Mouse (Mus musculus): ENCODE data around the gene Fcho2. TPM values are rescaled to one million over a fixed set of nuclear protein-coding genes. Genes with fewer than 3 reads are reported as not detected.

Gene Fcho2
- polyA plus RNA-seq, 1 experiment: 157 TPM

GRCm38 (mm10) chr13:98771484-98771883, 43.8 kb downstream of the Fcho2 start:
- Histone ChIP-seq H3K27ac (ENCODE audit: insufficient read depth, low read depth, low read length) (no peak overlapping the region), H3K4me3 (ENCODE audit: insufficient read depth, low read length) (no peak overlapping the region), H3K4me1 (ENCODE audit: control insufficient read depth, insufficient read depth, low read length) (0 out of 2 replicates have a peak, but pooled peaks cover 2% of the 10 kb centered on the region)
- TF ChIP-seq CTCF (IDR thresholded peaks at IDR 0.05; ENCODE audit: low read depth, low read length) (no peak), POLR2A (IDR thresholded peaks at IDR 0.05; ENCODE audit: borderline replicate concordance, low read depth, low read length) (no peak)

- no peak overlapping the region for H3K27ac ChIP-seq (ENCODE audit: insufficient read depth, low read depth, low read length)
- no peak for TF ChIP-seq POLR2A (IDR thresholded peaks at IDR 0.05; ENCODE audit: borderline replicate concordance, low read depth, low read length)
- no peak for TF ChIP-seq CTCF (IDR thresholded peaks at IDR 0.05; ENCODE audit: low read depth, low read length)
- no peak overlapping the region for H3K4me3 ChIP-seq (ENCODE audit: insufficient read depth, low read length)
- 0 out of 2 replicates have a peak, but pooled peaks cover 2% of the 10 kb centered on the region for H3K4me1 ChIP-seq (ENCODE audit: control insufficient read depth, insufficient read depth, low read length)
Measured at GRCm38 (mm10) chr13:98768329-98768728, 46.9 kb downstream of the Fcho2 start.

GRCm38 (mm10) chr13:98761771-98762170, 53.5 kb downstream of the Fcho2 start:
- TF ChIP-seq CTCF (IDR thresholded peaks at IDR 0.05; ENCODE audit: low read depth, low read length) (no peak), POLR2A (IDR thresholded peaks at IDR 0.05; ENCODE audit: borderline replicate concordance, low read depth, low read length) (no peak)
- no peak overlapping the region for H3K4me3 ChIP-seq (ENCODE audit: insufficient read depth, low read length)

GRCm38 (mm10) chr13:98755886-98756285, 59.4 kb downstream of the Fcho2 start:
- Histone ChIP-seq H3K4me1 (ENCODE audit: control insufficient read depth, insufficient read depth, low read length) (no peaks in the 10 kb centered on the region), H3K27ac (ENCODE audit: insufficient read depth, low read depth, low read length) (no peak overlapping the region), H3K4me3 (ENCODE audit: insufficient read depth, low read length) (no peak overlapping the region)
- TF ChIP-seq CTCF (IDR thresholded peaks at IDR 0.05; ENCODE audit: low read depth, low read length) (no peak), POLR2A (IDR thresholded peaks at IDR 0.05; ENCODE audit: borderline replicate concordance, low read depth, low read length) (no peak)

More at GRCm38 (mm10) chr13:98761771-98762170, 53.5 kb downstream of the Fcho2 start:
- Histone ChIP-seq H3K4me1 (ENCODE audit: control insufficient read depth, insufficient read depth, low read length) (peaks cover 5% of the 10 kb centered on the region), H3K27ac (ENCODE audit: insufficient read depth, low read depth, low read length) (peak overlapping the region; percentile 34)

GRCm38 (mm10) chr13:98744679-98745078, 70.6 kb downstream of the Fcho2 start:
- TF ChIP-seq POLR2A (IDR thresholded peaks at IDR 0.05; ENCODE audit: borderline replicate concordance, low read depth, low read length): no peak
- Histone ChIP-seq H3K27ac (ENCODE audit: insufficient read depth, low read depth, low read length) (no peak overlapping the region), H3K4me1 (ENCODE audit: control insufficient read depth, insufficient read depth, low read length) (no peaks in the 10 kb centered on the region), H3K4me3 (ENCODE audit: insufficient read depth, low read length) (no peak overlapping the region)

GRCm38 (mm10) chr13:98743829-98744228, 71.4 kb downstream of the Fcho2 start:
- no peak for TF ChIP-seq POLR2A (IDR thresholded peaks at IDR 0.05; ENCODE audit: borderline replicate concordance, low read depth, low read length)
- TF ChIP-seq CTCF (IDR thresholded peaks at IDR 0.05; ENCODE audit: low read depth, low read length): no peak
- no peak overlapping the region for H3K27ac ChIP-seq (ENCODE audit: insufficient read depth, low read depth, low read length)
- H3K4me1 ChIP-seq (ENCODE audit: control insufficient read depth, insufficient read depth, low read length): no peaks in the 10 kb centered on the region
- H3K4me3 ChIP-seq (ENCODE audit: insufficient read depth, low read length): no peak overlapping the region

GRCm38 (mm10) chr13:98743214-98743613, 72.0 kb downstream of the Fcho2 start:
- no peak overlapping the region for H3K4me3 ChIP-seq (ENCODE audit: insufficient read depth, low read length)
- H3K4me1 ChIP-seq (ENCODE audit: control insufficient read depth, insufficient read depth, low read length): no peaks in the 10 kb centered on the region
- TF ChIP-seq POLR2A (IDR thresholded peaks at IDR 0.05; ENCODE audit: borderline replicate concordance, low read depth, low read length) (no peak), CTCF (IDR thresholded peaks at IDR 0.05; ENCODE audit: low read depth, low read length) (no peak)
- H3K27ac ChIP-seq (ENCODE audit: insufficient read depth, low read depth, low read length): no peak overlapping the region

- no peak overlapping the region for H3K4me3 ChIP-seq (ENCODE audit: insufficient read depth, low read length)
- no peak for TF ChIP-seq POLR2A (IDR thresholded peaks at IDR 0.05; ENCODE audit: borderline replicate concordance, low read depth, low read length)
- no peak for TF ChIP-seq CTCF (IDR thresholded peaks at IDR 0.05; ENCODE audit: low read depth, low read length)
- H3K4me1 ChIP-seq (ENCODE audit: control insufficient read depth, insufficient read depth, low read length): no peaks in the 10 kb centered on the region
- no peak overlapping the region for H3K27ac ChIP-seq (ENCODE audit: insufficient read depth, low read depth, low read length)
Measured at GRCm38 (mm10) chr13:98738213-98738612, 77.0 kb downstream of the Fcho2 start.

GRCm38 (mm10) chr13:98733292-98733691, 82.0 kb downstream of the Fcho2 start:
- Histone ChIP-seq H3K27ac (ENCODE audit: insufficient read depth, low read depth, low read length) (no peak overlapping the region), H3K4me3 (ENCODE audit: insufficient read depth, low read length) (no peak overlapping the region), H3K4me1 (ENCODE audit: control insufficient read depth, insufficient read depth, low read length) (no peaks in the 10 kb centered on the region)
- TF ChIP-seq POLR2A (IDR thresholded peaks at IDR 0.05; ENCODE audit: borderline replicate concordance, low read depth, low read length) (no peak), CTCF (IDR thresholded peaks at IDR 0.05; ENCODE audit: low read depth, low read length) (no peak)

GRCm38 (mm10) chr13:98729271-98730062, 85.8 kb downstream of the Fcho2 start:
- TF ChIP-seq CTCF (IDR thresholded peaks at IDR 0.05; ENCODE audit: low read depth, low read length) (no peak), POLR2A (IDR thresholded peaks at IDR 0.05; ENCODE audit: borderline replicate concordance, low read depth, low read length) (no peak)
- H3K4me1 ChIP-seq (ENCODE audit: control insufficient read depth, insufficient read depth, low read length): no peaks in the 10 kb centered on the region
- H3K4me3 ChIP-seq (ENCODE audit: insufficient read depth, low read length): no peak overlapping the region

More at GRCm38 (mm10) chr13:98729271-98730062, 85.8 kb downstream of the Fcho2 start:
- no peak overlapping the region for H3K27ac ChIP-seq (ENCODE audit: insufficient read depth, low read depth, low read length)

Data from bone marrow macrophage, adult 2 months (primary cell).